Mouse (Mus musculus) liver, embryonic 14.5 days (tissue): ENCODE results near the gene Endod1.

Experiments
- CTCF ChIP-seq: IDR thresholded peaks from 2 replicates; pipeline ENCODE4 v1.5.1; 2016; ENCODE audit warnings: antibody characterized with exemption, low read depth, control low read depth
- EP300 ChIP-seq: IDR thresholded peaks from 2 replicates; pipeline ENCODE4 v1.6.1; 2016; ENCODE audit warnings: antibody characterized with exemption, low read depth

DNA sequence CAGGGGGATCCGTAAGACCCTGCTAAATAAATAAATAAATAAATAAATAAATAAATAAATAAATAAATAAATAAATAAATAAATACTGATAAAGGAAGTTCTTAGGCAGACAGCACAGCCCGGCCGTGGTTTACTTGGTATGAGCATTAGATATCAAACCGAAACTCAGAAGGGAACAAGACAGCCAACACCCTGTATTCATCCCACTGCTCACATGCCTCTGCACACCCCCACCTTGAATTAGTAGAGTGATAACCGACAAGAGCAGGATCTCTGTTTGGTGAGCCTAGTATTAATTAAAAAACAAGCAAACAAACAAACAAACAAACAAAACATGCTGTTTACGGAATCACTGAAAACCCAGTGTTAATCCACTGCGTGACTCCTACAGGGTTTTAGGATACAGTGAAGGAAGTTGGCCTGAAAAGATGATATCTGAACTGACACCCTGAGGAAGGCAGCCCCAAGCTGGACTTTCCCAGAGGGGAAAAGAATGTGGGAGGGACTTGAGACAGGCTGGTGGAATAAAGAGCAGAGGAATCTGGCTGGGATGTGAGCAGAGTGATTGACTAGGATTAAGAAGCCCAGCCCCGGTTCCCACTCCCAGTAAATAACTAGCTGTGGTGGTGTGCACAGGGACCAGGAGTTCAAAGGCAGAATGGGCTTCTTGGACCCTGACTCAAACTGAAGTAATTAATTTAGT lies at the start of gene Endod1:
- TF ChIP-seq CTCF (no peak), EP300 (no peak)
